In genomic region chr17:65613463-65614412, GRCm38 (mm10) we compare ENCODE assay signal across 8 mouse cellular contexts. TPM values are rescaled to one million over a fixed set of nuclear protein-coding genes. Genes with fewer than 3 reads are reported as not detected.
DNase-seq lines count a peak whose midpoint lies in the region; ATAC-seq and TF ChIP-seq lines count a peak whose summit lies in the region.

Gene Vapa, minus strand, starts transcription at chr17:65613555.

- peak within 1 kb of the TSS; percentile 83 for H3K4me2 ChIP-seq in forebrain, embryonic 16.5 days (ENCODE audit: low read length)
- peak within 1 kb of the TSS; percentile 82 for H3K4me2 ChIP-seq in lung, embryonic 14.5 days

- no peaks in the 10 kb centered on the region for H3K9me3 ChIP-seq in G1E (replicated peaks)
- no peaks in the 10 kb centered on the region for H3K9me3 ChIP-seq in forebrain, embryonic 16.5 days (ENCODE audit: control insufficient read depth, low read length)
- H3K9me3 ChIP-seq in lung, embryonic 14.5 days (ENCODE audit: low read depth, low read length): no peaks in the 10 kb centered on the region

- H3K4me1 ChIP-seq in G1E (ENCODE audit: insufficient read depth, low read depth, low read length): peaks cover 38% of the 10 kb centered on the region
- peaks cover 23% of the 10 kb centered on the region for H3K4me1 ChIP-seq in forebrain, embryonic 16.5 days (replicated peaks; ENCODE audit: control insufficient read depth, insufficient read depth, low read length)
- peaks cover 10% of the 10 kb centered on the region for H3K4me1 ChIP-seq in lung, embryonic 14.5 days (ENCODE audit: insufficient read depth)
- H3K4me1 ChIP-seq in olfactory bulb, adult 2 months (ENCODE audit: control insufficient read depth, insufficient read depth, low read length): peaks cover 3% of the 10 kb centered on the region
- H3K4me1 ChIP-seq in thymus, adult 2 months (replicated peaks; ENCODE audit: control insufficient read depth, insufficient read depth, low read length): no peaks in the 10 kb centered on the region

- H3K4me3 ChIP-seq in G1E (ENCODE audit: low read depth, low read length): peak within 1 kb of the TSS; percentile 97
- peak within 1 kb of the TSS; percentile 72 for H3K4me3 ChIP-seq in forebrain, embryonic 16.5 days (replicated peaks; ENCODE audit: low read length)
- peak within 1 kb of the TSS; percentile 90 for H3K4me3 ChIP-seq in layer of hippocampus, adult 2 months
- peak within 1 kb of the TSS; percentile 97 for H3K4me3 ChIP-seq in lung, embryonic 14.5 days (ENCODE audit: low read depth, low read length)
- H3K4me3 ChIP-seq in olfactory bulb, adult 2 months (ENCODE audit: insufficient read depth, low read depth, low read length): peak within 1 kb of the TSS; percentile 80
- peak within 1 kb of the TSS; percentile 75 for H3K4me3 ChIP-seq in thymus, adult 2 months (ENCODE audit: control insufficient read depth, insufficient read depth, low read length)

- intact Hi-C loops in heart, postnatal 36 days (cut with DNase I): loop anchor here (2.0 to 5.0 kb wide), 4 partner anchors 63 to 489 kb away; partner anchors contain the start of genes Ndufv2 and Ppp4r1

- H3K27me3 ChIP-seq in G1E (ENCODE audit: insufficient read depth, low read length): no peaks in the 10 kb centered on the region
- no peaks in the 10 kb centered on the region for H3K27me3 ChIP-seq in forebrain, embryonic 16.5 days (replicated peaks; ENCODE audit: control insufficient read depth, insufficient read depth, low read length)
- no peaks in the 10 kb centered on the region for H3K27me3 ChIP-seq in lung, embryonic 14.5 days (ENCODE audit: insufficient read depth, low read length)
- no peaks in the 10 kb centered on the region for H3K27me3 ChIP-seq in thymus, adult 2 months (ENCODE audit: control insufficient read depth, insufficient read depth, low read length)

- peak within 1 kb of the TSS; percentile 92 for H3K9ac ChIP-seq in forebrain, embryonic 16.5 days (replicated peaks; ENCODE audit: low read depth, low read length)
- peak within 1 kb of the TSS; percentile 98 for H3K9ac ChIP-seq in lung, embryonic 14.5 days

- TF ChIP-seq CTCF in G1E (IDR thresholded peaks at IDR 0.05; ENCODE audit: low read depth, low read length): no peak
- no peak for TF ChIP-seq CTCF in layer of hippocampus, adult 2 months (conservative IDR thresholded peaks at IDR 0.05)
- TF ChIP-seq CTCF in lung, embryonic 14.5 days (IDR thresholded peaks at IDR 0.05; ENCODE audit: low read depth): no peak
- no peak for TF ChIP-seq CTCF in olfactory bulb, adult 2 months (IDR thresholded peaks at IDR 0.05; ENCODE audit: insufficient read depth, low read depth, low read length)
- TF ChIP-seq CTCF in thymus, adult 2 months (IDR thresholded peaks at IDR 0.05; ENCODE audit: borderline replicate concordance, control insufficient read depth, extremely low read depth, insufficient read depth, low read length, poor library complexity): peak; percentile 58; the same call in 1 of the 2 replicates

- DNase-seq in G1E (ENCODE audit: low spot score): peak; percentile 95
- peak; percentile 97 to 99 for DNase-seq in cerebellum, adult 18-20 months
- peak; percentile 98 to 99 for DNase-seq in heart, postnatal 36 days
- DNase-seq in layer of hippocampus, adult 2 months (ENCODE audit: low spot score in 2 of 2): peak; percentile 97 to 99
- peak; percentile 99 for DNase-seq in lung, embryonic 14.5 days
- DNase-seq in thymus, adult 2 months: peak; percentile 98

- peaks cover 15% of the 10 kb centered on the region for H3K36me3 ChIP-seq in G1E (replicated peaks)
- H3K36me3 ChIP-seq in forebrain, embryonic 16.5 days (ENCODE audit: control insufficient read depth, insufficient read depth): no peaks in the 10 kb centered on the region
- H3K36me3 ChIP-seq in lung, embryonic 14.5 days (ENCODE audit: insufficient read depth): peaks cover 8% of the 10 kb centered on the region; the same call in 1 of the 2 replicates
- H3K36me3 ChIP-seq in thymus, adult 2 months (ENCODE audit: control insufficient read depth, insufficient read depth, low read length): no peaks in the 10 kb centered on the region

- H3K27ac ChIP-seq in forebrain, embryonic 16.5 days (ENCODE audit: low read length): peak within 1 kb of the TSS; percentile 99
- peak within 1 kb of the TSS; percentile 100 for H3K27ac ChIP-seq in layer of hippocampus, adult 2 months
- peak within 1 kb of the TSS; percentile 100 for H3K27ac ChIP-seq in lung, embryonic 14.5 days (ENCODE audit: low read depth)
- peak within 1 kb of the TSS; percentile 95 for H3K27ac ChIP-seq in olfactory bulb, adult 2 months (ENCODE audit: insufficient read depth, low read depth, low read length)
- H3K27ac ChIP-seq in thymus, adult 2 months (ENCODE audit: control insufficient read depth, insufficient read depth, low read length): peak within 1 kb of the TSS; percentile 71

- WGBS in forebrain, embryonic 16.5 days: under 1% methylated on average over 83 of the region's 85 CpGs
- under 1% methylated on average over 72 of the region's 85 CpGs for WGBS in lung, embryonic 14.5 days
- under 1% methylated on average over 84 of the region's 85 CpGs for WGBS in olfactory bulb, adult 2 months
- under 1% methylated on average over 85 of the region's 85 CpGs for WGBS in thymus, adult 2 months

- TF ChIP-seq POLR2A in olfactory bulb, adult 2 months (IDR thresholded peaks at IDR 0.05; ENCODE audit: insufficient read depth, low read depth, low read length): peak; percentile 77; the same call in 1 of the 2 replicates
- TF ChIP-seq POLR2A in thymus, adult 2 months (IDR thresholded peaks at IDR 0.05; ENCODE audit: control insufficient read depth, extremely low read depth, insufficient read depth, low read length, poor library complexity): peak; percentile 66; the same call in 1 of the 2 replicates

- ATAC-seq in G1E (ENCODE audit: extremely low read depth, insufficient number of reproducible peaks, low FRiP score, poor library complexity, severe bottlenecking): peak; percentile 81
- ATAC-seq in forebrain, embryonic 16.5 days: peak; percentile 93
- peak; percentile 95 for ATAC-seq in lung, embryonic 14.5 days (ENCODE audit: insufficient read depth)

RNA-seq across cellular contexts. Expression of gene Vapa, which starts in this region (rescaled TPM):
- total RNA-seq in G1E (2014; fragmentation: Nextera tagmentation): 174 and 180 TPM in 2 replicates
- 120 and 130 TPM in 2 replicates for total RNA-seq in G1E (2017)
- polyA plus RNA-seq in G1E (2012): 148 and 209 TPM in 2 replicates
- polyA plus RNA-seq in forebrain, embryonic 16.5 days (2015; fragmentation: Nextera tagmentation; extraction: Ambion mirVana): 241 and 271 TPM in 2 replicates
- total RNA-seq in heart, postnatal 36 days (2021): 10 to 100 TPM; 76.3 to 86.5 TPM
- total RNA-seq in layer of hippocampus, adult 2 months (2021): 100 to 1,000 TPM; 131 to 137 TPM
- polyA plus RNA-seq in lung, embryonic 14.5 days (2014; fragmentation: Nextera tagmentation; extraction: Ambion mirVana): 189 and 201 TPM in 2 replicates
- not detected in 2 replicates for polyA plus RNA-seq in olfactory bulb, adult 2 months (2012; ENCODE audit: insufficient read depth, insufficient read length, low replicate concordance, missing spikeins)
- polyA plus RNA-seq in thymus, adult 2 months (2012; rRNA removed): 32.9 and 58.0 TPM in 2 replicates

Comparison
In these comparisons a context has a peak if more than half of its experiments do, and no peak if none do; other contexts are left out.
1. Peak in every context shown above with its lines: DNase-seq, ATAC-seq, H3K4me3 ChIP-seq and H3K27ac ChIP-seq.